Mouse (Mus musculus) heart, embryonic 12.5 days (tissue): Measurements from ENCODE around the gene Rab7b. TPM values are rescaled to one million over a fixed set of nuclear protein-coding genes. Genes with fewer than 3 reads are reported as not detected.

Experiments
- ATAC-seq: fragments of 200-750 bp; cut with Nextera tagmentation; 2 replicates; pipeline ENCODE4 v1.8.0; 2017; ENCODE audit warnings: moderate TSS enrichment, moderate library complexity; ENCODE audit not compliant: insufficient number of reproducible peaks, low FRiP score
- H3K27ac ChIP-seq: fragments of 300-500 bp; sonication (generic); 2 replicates; pipeline ENCODE4 v1.5.1; 2016; ENCODE audit warnings: mild to moderate bottlenecking, moderate library complexity; ENCODE audit not compliant: poor library complexity, severe bottlenecking
- H3K27me3 ChIP-seq: fragments of 300-500 bp; sonication (generic); replicated peaks from 2 replicates; pipeline ENCODE4 v1.6.1; 2016; ENCODE audit warnings: mild to moderate bottlenecking, moderate library complexity
- H3K36me3 ChIP-seq: fragments of 300-500 bp; sonication (generic); 2 replicates; pipeline ENCODE4 v1.6.1; 2016; ENCODE audit warnings: mild to moderate bottlenecking, moderate library complexity
- H3K4me1 ChIP-seq: fragments of 300-500 bp; sonication (generic); replicated peaks from 2 replicates; pipeline ENCODE4 v1.6.1; 2016; ENCODE audit warnings: mild to moderate bottlenecking
- H3K4me2 ChIP-seq: fragments of 300-500 bp; sonication (generic); 2 replicates; pipeline ENCODE4 v1.6.1; 2016; ENCODE audit warnings: mild to moderate bottlenecking, moderate library complexity
- H3K4me3 ChIP-seq: fragments of 300-500 bp; sonication (generic); 2 replicates; pipeline ENCODE4 v1.5.1; 2016; ENCODE audit warnings: mild to moderate bottlenecking
- H3K9ac ChIP-seq: fragments of 300-500 bp; sonication (generic); 2 replicates; pipeline ENCODE4 v1.6.1; 2016; ENCODE audit warnings: mild to moderate bottlenecking, moderate library complexity
- H3K9me3 ChIP-seq: fragments of 300-500 bp; sonication (generic); replicated peaks from 2 replicates; pipeline ENCODE4 v1.6.1; 2016; ENCODE audit warnings: mild to moderate bottlenecking, moderate library complexity
- WGBS: fragments of 180-500 bp; shearing (Covaris S2); methylation state at CpG from one replicate; pipeline ENCODE4 v1.1.7; 2016; 5-methylcytosine and 5-hydroxymethylcytosine counted together
- polyA plus RNA-seq: library from polyadenylated mRNA; unstranded; fragments of >200 nt; fragmentation: Nextera tagmentation; extraction: Ambion mirVana; gene quantifications from 2 replicates; pipeline ENCODE4 v1.2.1, GENCODE M21; 2016

Gene Rab7b
- polyA plus RNA-seq, 1 experiment from 2014 or later, result 1.5 TPM

DNA sequence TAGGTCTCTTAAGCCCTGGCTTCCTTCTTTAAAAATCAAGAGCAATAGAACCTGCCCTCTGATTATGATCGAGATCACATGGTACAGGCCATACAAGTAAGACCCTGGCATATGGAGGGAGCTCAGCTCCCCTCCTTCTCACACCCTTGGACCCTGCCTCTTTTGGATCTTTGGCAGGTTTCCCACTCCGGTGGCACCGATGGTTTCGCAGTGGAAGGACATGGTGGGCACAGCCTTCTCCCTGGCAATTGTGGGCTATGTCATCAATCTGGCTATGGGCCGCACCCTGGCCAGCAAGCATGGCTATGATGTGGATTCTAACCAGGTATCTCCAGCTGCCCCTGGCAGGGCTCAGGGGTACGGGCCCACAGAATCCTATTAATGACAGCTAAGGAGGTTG is 68.7 kb downstream of the Rab7b start:
- no peak for ATAC-seq
- Histone ChIP-seq H3K4me2 (no peak overlapping the region), H3K27me3 (0 out of 2 replicates have a peak, but pooled peaks cover 3% of the 10 kb centered on the region), H3K27ac (no peak overlapping the region), H3K4me3 (no peak overlapping the region), H3K9ac (no peak overlapping the region), H3K9me3 (no peaks in the 10 kb centered on the region), H3K36me3 (no peaks in the 10 kb centered on the region), H3K4me1 (peaks cover 45% of the 10 kb centered on the region)
- WGBS, result 84% methylated on average over 6 of the region's 6 CpGs

DNA sequence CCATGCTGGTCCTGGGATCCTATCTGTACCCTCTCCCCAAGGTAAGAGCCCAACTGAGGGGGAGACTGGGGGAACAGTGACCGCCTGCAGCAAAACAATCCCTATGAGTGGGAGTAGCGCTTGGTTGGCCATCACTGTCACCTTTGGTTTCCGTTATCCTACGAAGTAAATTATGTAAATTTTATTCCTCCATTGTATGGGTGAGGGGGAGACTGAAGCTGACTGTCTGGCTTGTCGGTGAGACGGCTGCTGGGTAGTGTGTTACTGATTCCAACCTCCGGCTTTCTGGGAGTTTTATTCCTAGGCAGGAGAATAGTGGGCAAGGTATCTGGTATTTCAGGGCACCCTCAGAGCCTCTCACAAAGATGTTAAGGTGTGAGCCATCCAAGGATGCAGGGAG is 70.3 kb downstream of the Rab7b start:
- Histone ChIP-seq H3K9me3 (no peaks in the 10 kb centered on the region), H3K4me2 (no peak overlapping the region), H3K4me1 (peaks cover 34% of the 10 kb centered on the region), H3K9ac (no peak overlapping the region), H3K4me3 (no peak overlapping the region), H3K27me3 (no peaks in the 10 kb centered on the region), H3K27ac (no peak overlapping the region), H3K36me3 (no peaks in the 10 kb centered on the region)
- WGBS, result 80% methylated on average over 7 of the region's 7 CpGs
- ATAC-seq, result no peak

DNA sequence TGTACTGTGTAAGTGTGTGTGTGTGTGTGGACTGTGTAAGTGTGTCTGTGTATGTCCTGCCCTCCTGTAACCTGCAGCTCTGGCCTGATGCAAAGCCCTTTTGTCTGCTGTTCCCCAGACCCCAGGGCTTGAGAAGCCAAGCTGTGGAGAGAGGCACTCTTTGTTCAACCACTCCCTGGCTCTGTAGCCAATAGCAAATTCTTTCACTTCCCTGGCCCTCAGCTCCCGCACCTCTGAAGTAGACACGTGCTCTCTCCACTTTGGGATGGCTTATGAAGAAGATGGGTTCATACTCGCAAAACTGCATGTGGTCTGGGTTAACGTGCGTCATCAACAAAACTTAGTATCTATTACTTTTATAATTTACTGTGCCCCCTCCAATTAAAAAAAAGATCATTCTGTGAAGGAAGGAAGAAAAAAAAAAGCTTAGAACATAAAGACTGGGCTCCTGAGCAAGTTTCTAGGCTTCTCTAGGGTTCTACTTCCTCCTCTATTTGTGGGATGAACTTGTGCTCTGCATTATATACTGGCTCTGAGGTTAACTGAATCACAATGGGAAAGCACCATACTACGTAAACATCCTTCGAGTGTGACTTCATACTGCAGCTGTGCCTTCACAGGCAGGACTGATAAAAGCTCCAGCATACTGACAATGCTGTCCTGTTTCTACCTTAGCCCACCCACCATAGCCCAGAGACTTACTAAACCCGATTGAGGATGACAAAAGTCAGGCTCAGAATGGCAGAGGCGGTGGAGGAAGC is 71.4 kb downstream of the Rab7b start:
- Histone ChIP-seq H3K4me2 (no peak overlapping the region), H3K4me3 (no peak overlapping the region), H3K9ac (no peak overlapping the region), H3K9me3 (no peaks in the 10 kb centered on the region), H3K27ac (no peak overlapping the region), H3K27me3 (no peaks in the 10 kb centered on the region), H3K4me1 (peaks cover 25% of the 10 kb centered on the region), H3K36me3 (no peaks in the 10 kb centered on the region)
- ATAC-seq, result no peak
- WGBS, result 59% methylated on average over 9 of the region's 9 CpGs

DNA sequence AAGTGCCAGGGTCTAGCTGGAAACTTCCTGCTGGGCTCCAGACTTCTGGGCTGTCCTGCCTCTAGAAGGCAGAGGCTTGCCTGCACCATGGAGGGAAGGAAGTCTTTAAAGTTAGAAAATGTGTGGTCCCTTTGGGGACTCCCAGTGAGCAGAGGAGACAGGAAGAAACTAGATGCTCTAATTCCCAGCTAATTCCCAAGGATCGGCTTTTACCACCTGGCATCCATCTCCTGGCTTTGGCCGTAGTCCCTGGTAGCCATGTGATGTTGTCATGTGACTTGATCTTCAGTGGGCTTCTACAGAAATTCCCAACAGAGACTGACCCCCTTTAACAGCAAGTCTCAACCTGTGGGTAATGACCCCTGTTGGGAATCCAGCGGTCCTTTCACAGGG is 71.9 kb downstream of the Rab7b start:
- no peak for ATAC-seq
- Histone ChIP-seq H3K9ac (no peak overlapping the region), H3K27ac (no peak overlapping the region), H3K27me3 (no peaks in the 10 kb centered on the region), H3K9me3 (no peaks in the 10 kb centered on the region), H3K4me2 (no peak overlapping the region), H3K36me3 (no peaks in the 10 kb centered on the region), H3K4me3 (no peak overlapping the region), H3K4me1 (peaks cover 19% of the 10 kb centered on the region)
- whole genome bisulfite sequencing, result 78% methylated on average over 3 of the region's 3 CpGs

DNA sequence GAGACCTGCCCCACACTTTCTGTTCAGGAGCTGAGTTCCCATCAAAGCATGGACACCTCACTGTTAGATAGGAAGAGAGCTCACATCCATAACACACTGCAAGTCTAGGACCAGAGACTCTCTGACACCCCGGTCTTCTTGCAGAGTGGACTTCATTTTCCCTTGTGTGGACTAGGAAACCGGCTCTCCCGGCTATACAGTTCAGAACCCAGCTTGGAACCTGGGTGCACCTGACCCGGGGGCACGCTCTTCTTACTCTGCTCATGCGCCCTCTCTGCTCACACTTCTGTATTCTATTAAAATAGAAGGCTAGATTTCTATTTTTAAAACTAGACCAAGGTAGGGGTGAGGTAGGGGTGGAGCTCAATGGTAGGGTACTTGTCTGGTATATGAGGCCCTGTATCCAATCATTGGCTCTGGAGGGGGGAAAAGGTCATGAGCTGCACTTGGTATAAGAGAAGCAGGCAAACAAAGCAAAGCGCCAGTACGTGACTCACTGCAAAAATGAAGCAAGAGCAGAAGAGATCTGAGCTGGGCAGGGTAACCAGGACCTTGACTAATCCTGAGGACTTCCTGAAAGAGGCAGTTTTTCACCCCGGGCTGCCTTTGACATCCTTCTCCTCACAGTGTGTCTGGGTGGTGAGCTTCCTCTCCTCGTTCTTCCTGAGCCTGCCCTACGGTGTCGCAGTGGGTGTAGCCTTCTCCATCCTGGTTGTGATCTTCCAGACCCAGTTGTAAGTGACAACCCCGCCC is 72.8 kb downstream of the Rab7b start:
- no peak overlapping the region for H3K27ac ChIP-seq
- no peak overlapping the region for H3K4me3 ChIP-seq
- WGBS, result 72% methylated on average over 13 of the region's 13 CpGs
- no peak for ATAC-seq
- H3K9ac ChIP-seq, result no peak overlapping the region
- H3K27me3 ChIP-seq, result no peaks in the 10 kb centered on the region
- peaks cover 17% of the 10 kb centered on the region for H3K4me1 ChIP-seq
- H3K9me3 ChIP-seq, result no peaks in the 10 kb centered on the region
- H3K36me3 ChIP-seq, result no peaks in the 10 kb centered on the region
- H3K4me2 ChIP-seq, result no peak overlapping the region

DNA sequence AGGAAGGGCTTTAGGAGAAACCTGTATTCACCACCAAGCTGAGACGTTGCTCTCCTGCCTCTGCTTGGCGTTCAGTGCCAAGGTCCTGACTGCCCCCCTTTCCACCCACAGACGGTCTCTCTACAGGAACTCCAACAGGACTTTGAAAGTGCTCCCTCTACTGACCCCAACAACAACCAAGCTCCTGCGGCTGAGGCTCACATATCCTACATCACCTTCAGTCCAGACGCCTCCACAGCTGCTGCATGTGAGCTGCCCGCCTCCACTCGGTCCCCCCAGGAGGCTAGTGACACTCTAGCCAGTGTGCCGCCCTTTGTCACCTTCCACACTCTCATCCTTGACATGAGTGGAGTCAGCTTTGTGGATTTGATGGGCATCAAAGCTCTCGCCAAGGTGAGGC is 75.2 kb downstream of the Rab7b start:
- Histone ChIP-seq H3K27me3 (0 out of 2 replicates have a peak, but pooled peaks cover 3% of the 10 kb centered on the region), H3K36me3 (no peaks in the 10 kb centered on the region), H3K4me2 (no peak overlapping the region), H3K27ac (no peak overlapping the region), H3K9ac (no peak overlapping the region), H3K4me3 (no peak overlapping the region), H3K4me1 (peaks cover 17% of the 10 kb centered on the region), H3K9me3 (no peaks in the 10 kb centered on the region)
- ATAC-seq, result no peak
- WGBS, result 39% methylated on average over 9 of the region's 9 CpGs

DNA sequence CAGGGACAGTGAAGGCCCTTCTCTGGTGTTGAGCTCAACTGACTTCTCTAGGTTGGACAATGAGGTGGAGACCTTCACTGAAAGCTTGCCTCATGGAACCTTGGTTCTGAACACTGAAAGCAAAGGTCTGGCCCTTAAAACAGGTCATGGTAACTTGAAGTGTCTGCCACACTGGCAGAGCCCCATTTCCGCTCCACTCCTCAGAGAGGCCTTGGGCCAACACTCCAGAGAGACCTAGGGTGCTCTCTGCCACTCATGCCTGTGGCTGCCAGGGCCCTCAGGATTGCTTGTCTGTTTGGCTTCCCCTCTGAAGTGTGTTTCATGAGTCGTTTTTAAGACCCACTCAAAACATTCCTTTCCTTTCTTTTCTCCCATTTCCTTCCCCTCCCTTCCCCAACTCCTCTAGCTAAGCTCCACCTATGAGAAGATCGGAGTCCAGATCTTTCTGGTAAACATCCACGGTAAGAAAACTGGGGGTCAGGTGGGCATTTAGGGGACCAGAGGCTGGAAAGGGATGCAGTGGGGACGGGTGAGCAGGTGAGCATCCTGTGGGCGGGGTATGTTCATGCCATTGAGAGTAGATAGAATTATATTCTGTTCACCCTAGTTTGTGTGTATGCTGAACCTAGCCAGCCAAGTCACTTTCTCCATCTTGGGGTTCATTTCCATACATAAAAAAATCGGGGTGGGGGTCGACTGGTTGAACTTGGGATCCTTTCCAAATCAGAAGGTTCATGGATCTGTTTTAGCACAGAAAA is 76.3 kb downstream of the Rab7b start:
- H3K9ac ChIP-seq, result no peak overlapping the region
- H3K27ac ChIP-seq, result no peak overlapping the region
- ATAC-seq, result no peak
- WGBS, result 53% methylated on average over 8 of the region's 8 CpGs
- H3K9me3 ChIP-seq, result no peaks in the 10 kb centered on the region
- no peak overlapping the region for H3K4me3 ChIP-seq
- H3K27me3 ChIP-seq, result 0 out of 2 replicates have a peak, but pooled peaks cover 3% of the 10 kb centered on the region
- peaks cover 10% of the 10 kb centered on the region; the same call in 1 of the 2 replicates for H3K4me1 ChIP-seq
- H3K36me3 ChIP-seq, result no peaks in the 10 kb centered on the region
- H3K4me2 ChIP-seq, result no peak overlapping the region

Other genes with a start within 250 kb of the Rab7b start
- gene Srgap2, start 161.3 kb upstream of the Rab7b start, polyA plus RNA-seq, result 18.6 and 24.3 TPM in 2 replicates
- 3.2 and 3.4 TPM in 2 replicates for gene Fam72a, start 160.8 kb upstream of the Rab7b start, polyA plus RNA-seq
- not detected in 2 replicates for gene Avpr1b, start 89.5 kb upstream of the Rab7b start, polyA plus RNA-seq
- 0.74 and 0.97 TPM in 2 replicates for gene Ctse, start 50.4 kb upstream of the Rab7b start, polyA plus RNA-seq
- gene Slc26a9, start 55.3 kb downstream of the Rab7b start, polyA plus RNA-seq, result 0.04 and 0.05 TPM in 2 replicates
- 1.3 and 1.7 TPM in 2 replicates for gene Pm20d1, start 108.7 kb downstream of the Rab7b start, polyA plus RNA-seq
- gene Slc41a1, start 138.8 kb downstream of the Rab7b start, polyA plus RNA-seq, result 7.8 and 10.2 TPM in 2 replicates
- 12.4 and 13.2 TPM in 2 replicates for gene Rab29, start 178.5 kb downstream of the Rab7b start, polyA plus RNA-seq
- gene Nucks1, start 221.8 kb downstream of the Rab7b start, polyA plus RNA-seq, result 72.9 and 79.3 TPM in 2 replicates